Mouse (Mus musculus): ENCODE results near the gene Slc26a9. TPM values are rescaled to one million over a fixed set of nuclear protein-coding genes. Genes with fewer than 3 reads are reported as not detected.
"Not testable (repeated sequence)": the region's sequence is repeated elsewhere in the genome, so short reads cannot be mapped to it uniquely, and the experiment has no call there.

Gene Slc26a9
- polyA plus RNA-seq, 1 experiment, result not detected

DNA sequence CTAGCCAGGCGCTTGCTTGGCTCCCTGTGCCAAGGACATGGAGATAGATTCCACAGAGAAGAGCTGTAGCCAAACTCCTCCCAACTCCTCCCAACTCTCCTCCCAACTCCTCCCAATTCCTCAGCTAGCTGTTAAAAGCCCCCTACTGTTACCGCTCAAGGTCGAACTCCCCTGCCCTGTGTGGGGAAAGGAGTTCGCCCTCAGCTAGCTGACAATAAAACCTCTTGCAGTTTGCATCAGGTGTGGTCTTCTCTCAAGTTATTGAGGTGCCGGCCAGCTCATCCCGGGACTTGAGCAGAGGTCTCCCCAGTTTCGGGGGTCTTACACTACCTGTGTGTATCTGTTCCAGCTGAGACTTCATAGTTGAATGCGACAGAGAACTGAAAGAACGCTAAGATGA, 76.5 kb downstream of the Slc26a9 start:
- not testable (repeated sequence) for H3K4me1 ChIP-seq (ENCODE audit: control insufficient read depth, insufficient read depth, insufficient read length, low read length); H3K4me3 ChIP-seq (ENCODE audit: insufficient read depth, low read depth, low read length)

GRCm38 (mm10) chr1:131820887-131821328, 77.1 kb downstream of the Slc26a9 start:
- H3K27ac ChIP-seq (replicated peaks; ENCODE audit: low read depth, low read length), result no peak overlapping the region
- H3K4me1 ChIP-seq (ENCODE audit: control insufficient read depth, insufficient read depth, insufficient read length, low read length), result no peaks in the 10 kb centered on the region
- H3K4me3 ChIP-seq (ENCODE audit: insufficient read depth, low read depth, low read length), result no peak overlapping the region

More for the DNA sequence above, 76.5 kb downstream of the Slc26a9 start:
- H3K27ac ChIP-seq (replicated peaks; ENCODE audit: low read depth, low read length), result not testable (repeated sequence)

Other genes with a start within 250 kb of the Slc26a9 start
- 7.8 and 10.4 TPM in 2 replicates for gene Srgap2, start 216.7 kb upstream of the Slc26a9 start, polyA plus RNA-seq (2012; ENCODE audit: insufficient read depth, insufficient read length, missing spikeins)
- gene Fam72a, start 216.1 kb upstream of the Slc26a9 start, polyA plus RNA-seq (2012; ENCODE audit: insufficient read depth, insufficient read length, missing spikeins), result 0.79 and 1.7 TPM in 2 replicates
- not detected in 2 replicates for gene Avpr1b, start 144.8 kb upstream of the Slc26a9 start, polyA plus RNA-seq (2012; ENCODE audit: insufficient read depth, insufficient read length, missing spikeins)
- not detected in 2 replicates for gene Ctse, start 105.7 kb upstream of the Slc26a9 start, polyA plus RNA-seq (2012; ENCODE audit: insufficient read depth, insufficient read length, missing spikeins)
- gene Rab7b, start 55.3 kb upstream of the Slc26a9 start, polyA plus RNA-seq (2012; ENCODE audit: insufficient read depth, insufficient read length, missing spikeins), result 2.3 and 10.5 TPM in 2 replicates
- gene Pm20d1, start 53.4 kb downstream of the Slc26a9 start, polyA plus RNA-seq (2012; ENCODE audit: insufficient read depth, insufficient read length, missing spikeins), result 17.1 and 26.4 TPM in 2 replicates
- 13.7 and 15.9 TPM in 2 replicates for gene Slc41a1, start 83.5 kb downstream of the Slc26a9 start, polyA plus RNA-seq (2012; ENCODE audit: insufficient read depth, insufficient read length, missing spikeins)
- gene Rab29, start 123.2 kb downstream of the Slc26a9 start, polyA plus RNA-seq (2012; ENCODE audit: insufficient read depth, insufficient read length, missing spikeins), result 13.6 and 13.7 TPM in 2 replicates
- 34.1 and 44.2 TPM in 2 replicates for gene Nucks1, start 166.5 kb downstream of the Slc26a9 start, polyA plus RNA-seq (2012; ENCODE audit: insufficient read depth, insufficient read length, missing spikeins)
- gene Slc45a3, start 218.9 kb downstream of the Slc26a9 start, polyA plus RNA-seq (2012; ENCODE audit: insufficient read depth, insufficient read length, missing spikeins), result 0.44 TPM in 1 of 2 replicates, not detected in the other